Comparison of ENCODE assay signal across 11 mouse cellular contexts in the genomic region with DNA sequence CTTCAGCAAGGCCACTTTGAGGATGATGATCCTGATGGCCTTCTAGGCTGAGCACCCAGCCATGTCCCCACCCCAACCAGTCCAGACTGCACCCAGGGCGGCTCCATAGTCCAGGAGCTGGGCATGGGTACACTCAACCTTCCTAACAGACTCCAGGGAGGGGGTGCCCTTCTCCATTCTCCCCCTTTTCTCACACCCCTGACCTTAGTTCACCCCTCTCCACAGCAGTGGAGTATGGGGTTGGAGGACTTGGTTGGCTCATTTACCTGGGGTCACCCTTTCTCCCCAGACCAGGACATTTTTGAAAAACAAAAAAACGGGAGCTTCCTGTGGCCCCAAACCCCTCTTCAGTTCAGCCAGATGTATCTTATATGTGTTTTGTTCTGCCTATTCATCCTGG. TPM values are rescaled to one million over a fixed set of nuclear protein-coding genes. Genes with fewer than 3 reads are reported as not detected.
DNase-seq lines count a peak whose midpoint lies in the region; ATAC-seq lines count a peak whose summit lies in the region.
"Had no signal": no experiment of that assay in that cellular context is flagged by ENCODE, and none has a peak within 500 bp of the region (broad histone marks: within the 10 kb centered on the region; RNA-seq: fewer than 3 reads in every experiment).

No protein-coding gene starts in this region.

- H3K27me3 ChIP-seq in kidney, embryonic 15.5 days = peaks cover 6% of the 10 kb centered on the region; the same call in 1 of the 2 replicates
- peaks cover 15% of the 10 kb centered on the region; the same call in 1 of the 2 replicates for H3K27me3 ChIP-seq in embryonic facial prominence, embryonic 12.5 days
- no peaks in the 10 kb centered on the region for H3K27me3 ChIP-seq in liver, embryonic 12.5 days (replicated peaks)

- DNase-seq in cerebellum, adult 9-11 months = peak; percentile 50
- no peak for DNase-seq in cerebellum, postnatal 10 days
- no peak for DNase-seq in kidney, adult 8-10 months
- no peak for DNase-seq in testis, postnatal 10 days (ENCODE audit: low spot score)
- no peak for DNase-seq in urinary bladder, postnatal 14 days (ENCODE audit: low spot score)
- DNase-seq: adrenal gland, adult 8-10 months; heart, postnatal 4 days had no signal

- H3K9ac ChIP-seq in kidney, embryonic 15.5 days = 0 out of 2 replicates have a peak overlapping the region, but pooled peaks have one; percentile 4
- no peak overlapping the region for H3K9ac ChIP-seq in embryonic facial prominence, embryonic 12.5 days
- 0 out of 2 replicates have a peak overlapping the region, but pooled peaks have one; percentile 90 for H3K9ac ChIP-seq in liver, embryonic 12.5 days

- peak overlapping the region; percentile 71; the same call in 1 of the 2 replicates for H3K4me3 ChIP-seq in kidney, embryonic 15.5 days (replicated peaks)
- peak overlapping the region; percentile 81 for H3K4me3 ChIP-seq in embryonic facial prominence, embryonic 12.5 days
- peak overlapping the region; percentile 89; the same call in 1 of the 2 replicates for H3K4me3 ChIP-seq in liver, embryonic 12.5 days

- H3K27ac ChIP-seq in kidney, embryonic 15.5 days = no peak overlapping the region
- no peak overlapping the region for H3K27ac ChIP-seq in embryonic facial prominence, embryonic 12.5 days
- H3K27ac ChIP-seq in liver, embryonic 12.5 days = no peak overlapping the region

- peaks cover 56% of the 10 kb centered on the region for H3K4me1 ChIP-seq in kidney, embryonic 15.5 days
- H3K4me1 ChIP-seq in embryonic facial prominence, embryonic 12.5 days = peaks cover 41% of the 10 kb centered on the region
- H3K4me1 ChIP-seq in liver, embryonic 12.5 days = peaks cover 57% of the 10 kb centered on the region

- H3K36me3 ChIP-seq in kidney, embryonic 15.5 days = peaks cover 41% of the 10 kb centered on the region
- H3K36me3 ChIP-seq in embryonic facial prominence, embryonic 12.5 days = peaks cover 23% of the 10 kb centered on the region
- H3K36me3 ChIP-seq in liver, embryonic 12.5 days = peaks cover 50% of the 10 kb centered on the region

- H3K4me2 ChIP-seq in kidney, embryonic 15.5 days = peak overlapping the region; percentile 92; the same call in 1 of the 2 replicates
- H3K4me2 ChIP-seq in embryonic facial prominence, embryonic 12.5 days (replicated peaks) = peak overlapping the region; percentile 83
- H3K4me2 ChIP-seq in liver, embryonic 12.5 days = peak overlapping the region; percentile 93

- WGBS in kidney, embryonic 15.5 days = 88% methylated on average over 2 of the region's 2 CpGs
- WGBS in embryonic facial prominence, embryonic 12.5 days = 91% methylated on average over 2 of the region's 2 CpGs
- 87% methylated on average over 2 of the region's 2 CpGs for WGBS in liver, embryonic 12.5 days (ENCODE audit: insufficient replicate concordance)

- ATAC-seq in kidney, embryonic 15.5 days (replicated peaks; ENCODE audit: low FRiP score) = no peak
- ATAC-seq in embryonic facial prominence, embryonic 12.5 days (ENCODE audit: insufficient number of reproducible peaks, insufficient read depth, low FRiP score, low TSS enrichment) = no peak
- no peak for ATAC-seq in liver, embryonic 12.5 days

- no peaks in the 10 kb centered on the region for H3K9me3 ChIP-seq in kidney, embryonic 15.5 days (replicated peaks)
- no peaks in the 10 kb centered on the region for H3K9me3 ChIP-seq in embryonic facial prominence, embryonic 12.5 days
- no peaks in the 10 kb centered on the region for H3K9me3 ChIP-seq in liver, embryonic 12.5 days (replicated peaks)

RNA-seq across cellular contexts. Expression of a gene that starts 1.5 kb away (rescaled TPM):
- polyA plus RNA-seq in kidney, embryonic 15.5 days (2015; fragmentation: Nextera tagmentation; extraction: Ambion mirVana) = 1.2 and 1.3 TPM in 2 replicates
- polyA plus RNA-seq in embryonic facial prominence, embryonic 12.5 days (2016; fragmentation: Nextera tagmentation; extraction: Ambion mirVana) = 1.9 and 2.0 TPM in 2 replicates
- 0.41 and 0.63 TPM in 2 replicates for polyA plus RNA-seq in liver, embryonic 12.5 days (2016; fragmentation: Nextera tagmentation; extraction: Ambion mirVana)

RNA-seq across cellular contexts. Expression of a gene that starts 2.4 kb away (rescaled TPM):
- 11.0 and 11.5 TPM in 2 replicates for polyA plus RNA-seq in kidney, embryonic 15.5 days (2015; fragmentation: Nextera tagmentation; extraction: Ambion mirVana)
- 11.6 and 14.1 TPM in 2 replicates for polyA plus RNA-seq in embryonic facial prominence, embryonic 12.5 days (2016; fragmentation: Nextera tagmentation; extraction: Ambion mirVana)
- polyA plus RNA-seq in liver, embryonic 12.5 days (2016; fragmentation: Nextera tagmentation; extraction: Ambion mirVana) = 8.5 and 8.7 TPM in 2 replicates

RNA-seq across cellular contexts. Expression of a gene that starts 12.1 kb away (rescaled TPM):
- 7.4 and 9.1 TPM in 2 replicates for polyA plus RNA-seq in kidney, embryonic 15.5 days (2015; fragmentation: Nextera tagmentation; extraction: Ambion mirVana)
- polyA plus RNA-seq in embryonic facial prominence, embryonic 12.5 days (2016; fragmentation: Nextera tagmentation; extraction: Ambion mirVana) = 0.28 TPM in 1 of 2 replicates, not detected in the other
- not detected in 2 replicates for polyA plus RNA-seq in liver, embryonic 12.5 days (2016; fragmentation: Nextera tagmentation; extraction: Ambion mirVana)
- polyA plus RNA-seq: embryonic facial prominence, embryonic 11.5 days had no signal

RNA-seq across cellular contexts. Expression of a gene that starts 21.4 kb away (rescaled TPM):
- polyA plus RNA-seq in kidney, embryonic 15.5 days (2015; fragmentation: Nextera tagmentation; extraction: Ambion mirVana) = 14.8 and 15.1 TPM in 2 replicates
- 9.0 and 9.4 TPM in 2 replicates for polyA plus RNA-seq in embryonic facial prominence, embryonic 12.5 days (2016; fragmentation: Nextera tagmentation; extraction: Ambion mirVana)
- polyA plus RNA-seq in liver, embryonic 12.5 days (2016; fragmentation: Nextera tagmentation; extraction: Ambion mirVana) = 0.36 and 0.66 TPM in 2 replicates

RNA-seq across cellular contexts. Expression of a gene that starts 27.0 kb away (rescaled TPM):
- polyA plus RNA-seq in kidney, embryonic 15.5 days (2015; fragmentation: Nextera tagmentation; extraction: Ambion mirVana) = 161 and 163 TPM in 2 replicates
- polyA plus RNA-seq in embryonic facial prominence, embryonic 12.5 days (2016; fragmentation: Nextera tagmentation; extraction: Ambion mirVana) = 191 and 206 TPM in 2 replicates
- polyA plus RNA-seq in liver, embryonic 12.5 days (2016; fragmentation: Nextera tagmentation; extraction: Ambion mirVana) = 81.1 and 82.0 TPM in 2 replicates
